Mouse (Mus musculus): ENCODE results near the gene Vapb. TPM values are rescaled to one million over a fixed set of nuclear protein-coding genes. Genes with fewer than 3 reads are reported as not detected.

Vapb gene
- total RNA-seq, 2 experiments from 2014 or later = 160 to 166 TPM

DNA sequence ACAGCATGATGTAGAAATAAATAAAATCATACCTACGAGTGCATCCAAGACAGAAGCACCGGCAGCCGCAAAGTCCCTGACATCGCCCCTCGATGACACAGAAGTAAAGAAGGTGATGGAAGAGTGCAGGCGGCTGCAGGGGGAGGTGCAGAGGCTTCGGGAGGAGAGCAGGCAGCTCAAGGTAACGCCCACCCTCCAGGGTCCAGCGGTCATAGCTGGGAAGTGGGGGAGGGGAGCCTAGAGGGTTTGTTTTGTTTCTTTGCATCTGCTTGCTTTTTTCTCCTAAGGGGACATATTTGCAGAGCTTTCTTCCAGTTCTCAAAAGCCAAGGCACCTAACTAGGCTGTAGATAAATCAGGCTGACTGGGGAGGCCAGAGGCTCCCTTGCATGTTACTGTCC, 38.8 kb downstream of the Vapb start:
- intact Hi-C loops (cut with DNase I; ENCODE audit: low total_unique reads) = no loop called here
- no peak for DNase-seq

DNA sequence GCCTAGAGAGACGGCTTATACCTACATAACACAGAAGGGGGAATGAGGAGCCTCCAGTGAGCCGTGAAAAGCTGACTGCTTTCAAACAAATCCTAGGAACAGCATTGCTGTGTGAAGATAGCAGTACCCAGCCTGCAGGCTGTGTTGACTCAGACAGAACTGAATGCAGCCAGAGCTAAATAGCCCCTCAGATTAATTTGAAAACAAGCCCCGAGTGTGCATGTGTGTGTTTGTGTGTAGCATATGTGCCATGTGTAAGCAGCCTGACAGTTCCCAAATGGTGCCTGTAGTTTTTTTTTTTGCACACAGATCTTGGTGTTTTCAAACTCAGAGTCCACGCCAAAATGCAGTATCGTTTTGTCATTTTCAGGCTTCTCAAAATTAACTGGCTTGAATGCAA, 43.6 kb downstream of the Vapb start:
- intact Hi-C loops (cut with DNase I; ENCODE audit: low total_unique reads) = no loop called here

GRCm38 (mm10) chr2:173784366-173784765, 47.1 kb downstream of the Vapb start:
- DNase-seq = no peak
- intact Hi-C loops (cut with DNase I; ENCODE audit: low total_unique reads) = no loop called here

More for the DNA sequence above, 43.6 kb downstream of the Vapb start:
- DNase-seq = no peak

DNA sequence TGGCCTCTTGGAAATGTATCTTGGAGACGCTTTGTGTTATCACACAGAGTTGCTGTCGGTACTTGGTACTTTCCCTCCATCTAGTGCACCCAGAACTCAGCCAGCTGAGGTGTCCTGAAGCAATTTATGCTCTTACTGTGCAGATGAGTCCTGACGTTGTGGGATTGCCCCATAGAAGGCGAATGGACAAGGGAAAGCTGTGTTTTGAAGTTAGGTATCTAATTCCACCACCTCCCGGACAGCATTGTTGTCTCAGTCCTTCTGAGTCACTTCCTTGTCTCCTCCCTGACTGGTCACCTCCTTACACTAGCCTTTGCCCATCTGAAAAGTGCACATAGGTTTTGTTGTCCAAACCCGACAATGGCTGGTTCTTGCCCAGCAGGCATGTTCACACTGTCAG, 47.6 kb downstream of the Vapb start:
- no peak for DNase-seq
- intact Hi-C loops (cut with DNase I; ENCODE audit: low total_unique reads) = no loop called here

DNA sequence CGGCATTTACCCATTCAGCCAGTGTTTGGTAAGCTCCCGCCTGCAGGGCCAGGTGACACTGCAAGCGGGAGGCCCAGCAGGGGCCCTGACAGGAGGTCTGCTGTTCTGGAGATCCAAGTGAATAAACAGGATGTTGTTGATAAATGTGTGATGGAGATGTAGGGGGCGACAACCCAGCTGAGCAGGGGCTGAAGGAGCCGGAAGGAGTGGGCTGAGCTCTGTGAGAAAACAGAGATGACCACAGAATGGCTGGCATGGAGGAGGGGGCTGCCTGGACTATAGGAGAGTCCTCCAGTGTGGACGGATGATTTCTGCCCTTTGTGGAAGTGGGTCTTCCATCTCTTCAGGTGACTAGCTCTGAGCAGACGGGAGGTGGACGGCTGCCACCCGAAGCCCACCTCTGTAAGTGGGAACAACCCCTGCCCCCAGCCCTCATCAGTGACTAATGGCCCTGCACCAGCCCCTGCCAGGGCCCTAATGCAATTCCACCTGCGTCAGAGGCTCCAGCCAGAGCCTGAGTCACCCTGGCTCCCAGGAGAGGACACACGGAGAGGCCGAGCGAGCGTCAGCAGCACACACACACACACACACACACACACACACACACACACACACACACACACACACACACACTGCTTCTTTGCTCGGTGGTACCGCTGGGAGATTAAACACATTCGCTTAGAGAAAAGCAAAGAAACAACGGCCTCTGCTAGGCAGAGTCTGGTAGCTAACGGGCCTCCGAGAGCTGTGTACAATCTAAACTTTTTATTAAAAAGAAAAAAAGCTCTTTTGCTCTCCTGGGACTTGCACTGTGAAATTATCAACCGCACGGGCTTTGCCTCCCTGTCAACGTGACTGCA, 52.9 kb downstream of the Vapb start:
- intact Hi-C loops (cut with DNase I; ENCODE audit: low total_unique reads) = no loop called here
- peak; percentile 69 for DNase-seq

DNA sequence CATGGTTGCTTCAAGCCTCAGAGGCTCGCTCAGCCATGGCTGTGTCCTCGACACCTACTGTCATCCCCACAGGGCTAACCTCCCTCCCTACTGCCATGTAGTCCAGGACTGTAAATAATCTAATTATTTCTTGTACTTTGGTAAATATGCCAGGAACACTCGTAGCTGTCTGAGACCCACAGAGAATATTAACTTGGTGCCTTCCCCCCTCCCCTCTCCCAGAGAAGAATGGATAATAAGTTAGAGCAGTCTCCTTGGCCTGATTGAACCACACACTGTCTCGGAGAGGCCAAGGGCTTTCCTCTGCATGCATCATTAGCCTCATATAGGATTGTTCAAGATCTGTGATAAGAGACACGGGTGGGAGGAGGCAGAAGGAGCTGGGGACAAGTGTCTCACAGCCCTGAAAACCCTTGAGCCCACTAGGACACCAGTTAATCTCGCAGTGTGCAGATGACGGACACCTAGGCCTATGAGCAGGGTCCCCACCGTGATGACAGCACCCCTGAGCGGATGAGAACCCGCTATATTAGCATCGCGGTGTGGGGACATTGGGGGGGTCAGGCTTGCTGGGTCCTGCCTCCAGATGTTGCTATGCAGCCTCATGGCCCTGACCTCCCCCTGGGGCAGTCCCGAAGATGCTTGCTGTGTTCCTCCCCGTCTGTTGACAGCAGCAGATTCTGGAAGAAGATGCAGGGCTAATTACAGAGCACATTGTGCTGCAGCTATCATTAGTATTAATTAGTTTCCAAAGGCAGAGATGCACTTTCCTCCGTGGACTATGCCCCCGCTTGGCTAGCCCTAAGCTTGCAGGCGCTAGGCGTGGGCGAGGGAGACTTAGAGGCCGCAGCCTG, 54.8 kb downstream of the Vapb start:
- intact Hi-C loops (cut with DNase I; ENCODE audit: low total_unique reads) = no loop called here
- DNase-seq = no peak

DNA sequence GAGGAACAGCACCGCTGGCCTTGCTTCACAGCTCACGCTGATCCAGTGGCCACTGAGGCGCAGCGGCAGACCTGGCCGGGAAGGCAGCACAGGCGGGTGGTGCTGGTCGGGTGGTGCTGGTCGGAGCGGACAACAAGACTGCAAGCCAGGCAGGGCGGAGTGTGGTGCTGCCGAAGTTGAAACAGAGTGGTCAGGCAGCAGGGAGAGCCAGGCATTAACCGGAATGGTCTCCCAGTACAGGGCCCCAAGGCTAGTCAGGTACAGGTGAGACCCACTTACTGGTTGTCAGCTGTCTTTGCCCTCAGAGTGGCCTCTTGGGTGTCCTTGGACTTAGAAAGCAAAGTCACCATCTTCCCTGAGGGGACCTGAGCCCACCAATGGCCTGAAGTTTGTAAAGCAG, 56.7 kb downstream of the Vapb start:
- no peak for DNase-seq
- intact Hi-C loops (cut with DNase I; ENCODE audit: low total_unique reads) = no loop called here

DNA sequence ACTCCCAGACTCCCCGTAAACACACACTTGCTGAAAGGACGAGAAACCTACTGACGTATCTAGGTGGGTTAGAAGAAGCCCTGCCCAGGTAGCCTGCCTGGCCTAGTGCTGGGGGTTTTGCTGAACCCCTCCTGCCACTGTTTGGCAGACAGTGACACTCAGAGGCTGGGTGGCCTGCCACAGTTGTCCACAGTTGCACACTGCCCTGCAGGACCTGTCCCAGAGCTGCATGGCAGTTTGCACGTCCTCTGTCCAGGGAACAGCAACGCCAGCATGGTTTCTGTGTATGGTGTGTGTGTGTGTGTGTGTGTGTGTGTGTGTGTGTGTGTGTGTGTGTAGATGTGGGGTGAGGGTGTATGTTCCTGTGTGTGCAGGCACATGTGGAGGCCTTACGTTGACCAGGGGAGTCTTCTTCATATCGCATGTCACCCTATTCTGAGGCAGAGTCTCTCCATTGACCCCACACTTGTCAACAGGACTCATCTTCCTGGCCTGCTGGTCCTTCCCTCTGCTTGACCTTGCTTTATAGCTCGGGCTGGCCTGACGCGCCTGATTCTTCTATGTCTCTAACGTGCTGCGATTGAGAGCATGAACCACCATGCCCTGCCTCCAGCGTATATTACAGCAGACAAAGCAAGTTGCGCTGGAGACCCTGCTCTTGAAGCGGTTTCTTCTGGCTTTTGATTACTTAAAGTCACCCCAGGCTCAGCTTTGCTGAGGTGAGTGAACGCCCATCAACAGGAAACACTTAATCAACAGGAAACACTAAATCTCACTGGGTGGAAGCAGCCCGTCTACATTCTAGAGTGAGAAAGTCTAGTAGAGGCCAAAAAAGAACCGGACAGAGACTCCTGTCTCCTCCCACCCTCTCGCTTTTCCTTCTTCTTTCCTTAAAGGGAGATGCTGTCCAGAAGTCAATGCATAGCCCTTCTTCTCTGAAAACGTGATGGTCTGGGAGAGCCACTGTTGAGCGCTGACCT, 57.5 kb downstream of the Vapb start:
- intact Hi-C loops (cut with DNase I; ENCODE audit: low total_unique reads) = no loop called here
- no peak for DNase-seq

GRCm38 (mm10) chr2:173795801-173796673, 58.7 kb downstream of the Vapb start:
- intact Hi-C loops (cut with DNase I; ENCODE audit: low total_unique reads) = no loop called here
- no peak for DNase-seq

- intact Hi-C loops (cut with DNase I; ENCODE audit: low total_unique reads) = no loop called here
- no peak for DNase-seq
Observed at GRCm38 (mm10) chr2:173796674-173796963, 59.3 kb downstream of the Vapb start.

DNA sequence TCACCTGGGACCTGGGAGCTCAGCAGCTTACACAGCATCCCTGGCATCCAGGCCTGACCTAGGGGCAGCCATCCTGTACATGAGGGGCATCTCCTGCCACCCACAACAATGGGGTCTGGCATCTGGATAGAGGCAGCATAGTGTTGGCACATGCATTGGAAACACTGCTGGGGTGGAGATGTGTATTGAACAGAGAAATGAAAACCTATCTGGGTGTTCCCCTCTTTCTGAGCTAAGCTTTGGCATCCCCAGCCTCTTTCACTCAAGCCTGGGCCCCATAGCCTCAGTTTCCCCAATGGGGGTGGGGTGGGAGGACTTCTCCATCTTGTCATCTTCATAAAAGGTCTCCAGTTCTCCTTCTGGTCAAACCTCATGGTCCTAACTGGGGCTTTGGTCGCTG, 62.2 kb downstream of the Vapb start:
- intact Hi-C loops (cut with DNase I; ENCODE audit: low total_unique reads) = no loop called here
- no peak for DNase-seq

- intact Hi-C loops (cut with DNase I; ENCODE audit: low total_unique reads) = no loop called here
- DNase-seq = no peak
Observed at GRCm38 (mm10) chr2:173800566-173800965, 63.3 kb downstream of the Vapb start.

DNA sequence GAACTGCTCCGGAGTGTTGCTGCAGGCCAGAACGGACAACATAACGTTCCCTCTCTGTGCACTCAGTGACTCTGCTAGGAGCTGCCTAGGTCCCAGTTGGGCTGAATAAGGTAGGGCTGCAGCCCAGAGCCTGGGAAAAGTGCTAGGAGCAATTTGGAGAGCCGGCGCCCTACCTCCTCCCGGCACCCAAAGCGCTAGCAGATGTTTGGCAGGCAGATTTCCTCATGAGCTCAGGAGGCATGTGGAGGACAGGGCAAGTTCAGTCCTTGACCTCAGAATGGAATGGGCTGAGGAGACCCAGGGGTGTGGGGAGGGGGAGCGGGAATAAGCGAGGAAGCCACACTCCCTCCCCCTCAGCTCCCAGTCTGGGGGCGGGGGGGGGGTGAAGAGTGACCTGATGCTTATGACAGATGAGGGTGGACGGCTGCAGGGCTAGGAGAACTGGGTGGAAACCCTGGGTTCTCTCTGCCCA, 64.1 kb downstream of the Vapb start:
- intact Hi-C loops (cut with DNase I; ENCODE audit: low total_unique reads) = no loop called here
- peak; percentile 81 for DNase-seq

DNA sequence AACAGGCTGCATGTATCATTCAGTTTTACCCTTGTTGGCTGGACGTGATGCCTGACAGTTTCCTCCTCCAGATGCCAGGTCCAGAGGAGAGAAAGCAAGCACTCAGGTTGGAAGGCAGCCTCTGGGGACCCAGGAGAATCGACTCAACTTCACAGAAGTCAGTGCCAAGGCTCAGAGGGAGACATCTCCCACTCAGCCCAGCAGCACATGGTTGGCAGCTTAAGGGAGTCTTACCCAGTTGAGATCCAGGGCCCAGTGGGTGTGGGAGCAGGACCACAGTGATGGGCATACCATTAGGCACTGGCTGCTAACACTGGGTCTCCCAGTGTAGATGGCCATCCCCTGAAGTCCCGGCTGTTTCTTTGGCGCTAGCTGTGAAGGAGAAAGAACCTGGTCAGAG, 64.9 kb downstream of the Vapb start:
- no peak for DNase-seq
- intact Hi-C loops (cut with DNase I; ENCODE audit: low total_unique reads) = no loop called here

DNA sequence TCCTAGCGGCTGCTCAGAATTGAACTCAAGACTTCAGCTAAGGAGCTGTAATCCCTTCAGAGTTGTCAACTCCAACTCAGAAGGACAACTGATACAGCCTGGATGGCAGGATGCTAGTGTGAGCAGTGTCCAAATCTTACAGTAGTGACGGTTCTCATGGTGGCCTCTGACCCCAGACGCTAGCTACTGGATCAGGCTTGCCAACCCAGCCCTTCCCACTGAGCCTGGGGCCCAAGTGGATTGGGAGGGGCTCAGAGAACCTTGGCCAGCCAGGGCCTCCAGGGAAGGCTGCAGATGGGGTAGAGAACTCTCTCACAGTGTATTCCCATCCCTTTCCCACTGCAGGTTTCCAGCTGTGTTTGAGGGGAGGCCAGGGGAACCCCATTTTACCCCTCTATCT, 65.6 kb downstream of the Vapb start:
- intact Hi-C loops (cut with DNase I; ENCODE audit: low total_unique reads) = no loop called here
- DNase-seq = peak; percentile 61

DNA sequence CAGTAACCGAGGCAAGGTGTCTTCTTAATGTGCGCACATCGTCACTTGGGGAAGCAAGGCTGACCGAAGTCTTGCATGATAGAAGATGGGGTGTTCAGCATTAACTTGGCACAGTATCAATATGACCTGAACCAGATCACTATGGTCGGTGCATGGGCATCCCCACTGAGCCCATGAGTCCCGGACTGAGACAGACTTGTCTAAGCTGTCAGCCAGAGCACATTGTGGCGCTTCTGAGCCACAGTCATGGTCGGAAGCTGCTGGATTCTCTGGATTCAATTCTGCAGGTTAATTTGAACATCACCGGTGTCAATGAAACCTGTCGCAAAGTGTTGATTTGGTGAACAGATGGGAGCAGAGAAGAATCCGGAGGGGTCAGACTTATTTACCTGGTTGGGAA, 66.5 kb downstream of the Vapb start:
- no peak for DNase-seq
- intact Hi-C loops (cut with DNase I; ENCODE audit: low total_unique reads) = no loop called here

GRCm38 (mm10) chr2:173806621-173807020, 69.3 kb downstream of the Vapb start:
- intact Hi-C loops (cut with DNase I; ENCODE audit: low total_unique reads) = no loop called here
- DNase-seq = no peak

DNA sequence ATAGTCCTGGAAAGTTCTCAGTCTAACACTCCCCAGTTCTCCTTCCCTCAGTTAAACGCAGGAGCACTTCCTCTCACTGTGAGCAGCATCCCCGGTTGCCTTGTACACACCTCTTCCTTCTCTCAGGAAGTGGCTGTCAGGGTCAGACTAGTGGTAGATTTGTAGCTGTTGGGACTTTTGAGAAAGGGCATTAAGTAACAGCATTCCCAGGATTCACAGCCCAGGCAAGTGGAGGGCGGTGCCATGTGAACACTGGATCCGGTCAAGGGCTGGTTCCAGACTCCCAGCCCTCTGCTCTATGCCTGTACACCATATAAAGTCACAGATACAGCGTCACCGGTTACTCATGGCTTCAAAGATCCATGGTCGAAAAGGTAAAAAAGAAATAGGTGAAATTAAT, 71.6 kb downstream of the Vapb start:
- DNase-seq = no peak
- intact Hi-C loops (cut with DNase I; ENCODE audit: low total_unique reads) = no loop called here
